Mouse (Mus musculus): ENCODE measurements around the gene Zfp385c.
A peak's percentile ranks its signal among the peaks of the same experiment; 100 is the strongest.

The Zfp385c gene

GRCm38 (mm10) chr11:100718462-100718861 is 26.2 kb upstream of the Zfp385c start:
- no peak for DNase-seq (ENCODE audit: low read depth, low spot score)

DNA sequence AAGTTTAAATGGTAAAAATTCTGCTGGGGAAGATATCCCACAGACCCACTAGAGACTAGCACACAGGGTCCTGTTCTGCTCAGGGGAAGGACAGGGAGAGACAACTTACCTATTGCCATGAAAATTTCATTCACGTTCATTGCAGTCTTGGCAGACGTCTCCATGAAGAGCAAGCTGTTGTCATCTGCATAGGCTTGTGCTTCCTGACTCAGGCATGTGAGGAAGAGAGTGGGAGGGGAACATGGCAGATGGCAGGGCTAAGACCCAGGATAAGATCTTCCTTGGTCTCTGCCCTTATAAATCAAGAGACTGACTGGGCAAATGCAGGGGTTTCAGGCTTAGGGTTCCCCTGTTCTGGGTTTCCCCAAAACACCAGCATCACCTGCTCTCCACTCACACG is 24.4 kb upstream of the Zfp385c start:
- DNase-seq (ENCODE audit: low read depth, low spot score), result no peak

GRCm38 (mm10) chr11:100714948-100715347 is 22.7 kb upstream of the Zfp385c start:
- DNase-seq (ENCODE audit: low read depth, low spot score), result no peak

DNA sequence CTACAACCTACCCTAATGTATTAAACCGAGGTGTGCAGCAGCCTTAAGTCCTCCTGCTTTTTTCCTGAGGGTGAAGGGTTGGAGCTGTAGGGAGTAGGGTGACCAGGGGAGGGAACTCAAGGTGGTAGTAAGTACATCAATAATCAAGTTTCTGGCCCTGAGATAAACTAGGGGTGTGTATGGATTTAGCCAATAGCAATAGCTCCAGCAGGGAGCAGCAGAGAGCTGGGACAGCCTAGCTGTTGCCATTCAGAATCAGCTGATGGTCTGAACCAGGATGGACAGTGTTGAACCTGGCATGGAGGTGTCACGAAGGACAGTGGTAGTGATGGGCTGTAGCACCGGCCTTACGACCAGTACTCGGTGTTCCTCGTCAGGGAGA is 22.3 kb upstream of the Zfp385c start:
- DNase-seq (ENCODE audit: low read depth, low spot score), result no peak

GRCm38 (mm10) chr11:100713735-100714533 is 21.7 kb upstream of the Zfp385c start, which contains the start of gene Hspb9:
Hspb9 (plus strand) TSS chr11:100713850.
- DNase-seq (ENCODE audit: low read depth, low spot score), result no peak

DNA sequence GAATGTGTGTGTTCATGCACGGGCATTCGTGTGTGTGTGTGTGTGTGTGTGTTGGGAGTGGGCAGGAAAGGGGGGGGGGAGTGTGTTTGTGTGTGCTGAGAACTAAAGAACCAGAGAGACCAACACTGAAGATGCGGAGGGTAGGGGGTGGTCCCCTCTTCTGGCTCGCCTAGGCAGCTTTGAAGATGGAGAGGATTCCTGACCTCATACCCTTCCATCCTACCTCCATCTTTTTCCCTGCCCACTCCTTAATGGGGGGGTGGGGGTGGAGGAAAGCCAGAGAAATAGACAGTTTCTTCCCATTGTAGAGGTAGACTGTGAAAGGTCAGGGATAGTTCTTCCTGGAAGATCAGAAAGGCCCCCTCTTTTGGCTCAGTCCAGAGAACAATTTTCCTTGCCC is 20.9 kb upstream of the Zfp385c start:
- DNase-seq (ENCODE audit: low read depth, low spot score), result no peak

DNA sequence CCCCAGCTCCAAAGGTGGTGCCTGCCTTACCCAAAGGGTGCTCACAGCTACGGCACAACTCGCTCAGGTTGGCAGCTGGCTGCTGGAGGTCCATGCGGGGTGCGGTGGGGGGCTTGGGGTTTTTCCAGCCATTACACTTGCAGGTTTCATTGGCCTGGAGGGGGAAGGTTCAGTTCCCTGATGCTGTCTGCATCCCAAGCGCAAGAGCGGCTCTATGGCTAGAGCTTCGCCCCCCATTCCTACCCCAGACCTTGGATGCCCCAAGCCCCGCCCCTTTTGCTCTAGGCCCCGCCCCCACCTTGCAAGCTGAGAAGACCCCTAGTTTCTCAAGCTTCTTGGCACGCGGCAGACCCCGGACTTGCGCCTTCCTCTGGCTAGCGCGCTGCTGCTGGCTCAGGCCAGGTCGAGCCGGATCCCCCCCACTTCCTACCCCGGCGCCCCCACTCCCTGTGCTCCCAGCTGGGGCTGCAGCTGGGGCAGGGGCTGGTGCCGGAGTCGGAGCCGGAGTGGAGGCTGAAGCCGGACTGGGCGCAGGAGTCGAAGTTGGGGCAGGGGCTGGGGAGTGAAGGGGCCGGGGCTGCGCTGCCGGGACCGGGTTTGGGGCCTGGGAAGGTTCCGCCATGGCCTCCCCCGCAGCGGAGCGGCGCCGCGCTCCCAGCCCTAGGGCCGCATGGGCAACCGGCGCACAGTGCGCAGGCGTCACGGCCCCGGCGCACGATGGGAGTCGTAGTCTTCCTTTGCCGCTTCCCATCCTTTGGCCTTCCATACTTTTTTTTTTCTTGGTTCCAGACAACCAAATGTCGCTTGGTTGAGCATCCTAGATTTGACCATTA is 19.7 kb upstream of the Zfp385c start, which contains the start of gene Kat2a:
TSS of gene Kat2a (minus strand) at position 683 of the 833 bp plus-strand sequence.
- DNase-seq (ENCODE audit: low read depth, low spot score), result peak; percentile 76

DNA sequence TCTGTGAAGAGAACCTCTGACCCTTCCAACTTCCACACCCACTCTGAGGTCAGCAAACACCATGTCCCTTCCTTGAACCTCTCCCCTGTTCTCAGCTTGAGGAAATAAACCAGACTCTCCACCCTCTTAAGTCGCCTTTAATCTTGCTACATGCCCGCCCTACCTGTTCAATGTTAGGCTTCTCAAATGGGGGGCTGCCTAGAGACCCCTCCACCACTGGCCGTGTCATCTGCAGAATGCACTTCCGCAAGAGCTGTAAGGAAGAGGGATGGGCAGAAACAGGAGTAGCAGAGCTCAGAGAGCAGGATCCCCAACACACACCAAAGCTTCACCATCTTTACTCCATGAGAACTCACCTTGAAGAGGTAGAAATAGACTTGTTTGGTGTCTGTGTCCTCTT is 18.7 kb upstream of the Zfp385c start:
- no peak for DNase-seq (ENCODE audit: low read depth, low spot score)

DNA sequence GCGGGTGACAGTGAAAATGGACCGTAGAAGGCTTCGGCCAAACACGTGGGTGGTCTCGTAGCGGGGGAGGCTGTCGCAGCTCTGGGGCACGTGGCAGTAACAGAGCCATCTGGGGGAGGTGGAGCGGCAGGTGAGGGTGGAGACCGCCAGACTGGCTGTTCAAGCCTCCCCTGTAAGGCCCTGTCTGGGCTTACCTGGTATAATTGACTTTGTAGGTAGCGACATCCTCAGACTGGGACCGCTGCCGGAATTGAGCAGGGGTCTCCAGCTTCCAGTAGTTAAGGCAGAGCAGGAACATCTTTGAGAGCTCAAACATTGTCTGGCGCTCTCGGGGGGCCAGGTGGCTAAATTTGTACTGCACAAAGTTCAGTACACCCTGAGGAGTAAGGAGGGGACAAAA is 18.3 kb upstream of the Zfp385c start:
- no peak for DNase-seq (ENCODE audit: low read depth, low spot score)

GRCm38 (mm10) chr11:100709201-100709810 is 17.1 kb upstream of the Zfp385c start:
- no peak for DNase-seq (ENCODE audit: low read depth, low spot score)

DNA sequence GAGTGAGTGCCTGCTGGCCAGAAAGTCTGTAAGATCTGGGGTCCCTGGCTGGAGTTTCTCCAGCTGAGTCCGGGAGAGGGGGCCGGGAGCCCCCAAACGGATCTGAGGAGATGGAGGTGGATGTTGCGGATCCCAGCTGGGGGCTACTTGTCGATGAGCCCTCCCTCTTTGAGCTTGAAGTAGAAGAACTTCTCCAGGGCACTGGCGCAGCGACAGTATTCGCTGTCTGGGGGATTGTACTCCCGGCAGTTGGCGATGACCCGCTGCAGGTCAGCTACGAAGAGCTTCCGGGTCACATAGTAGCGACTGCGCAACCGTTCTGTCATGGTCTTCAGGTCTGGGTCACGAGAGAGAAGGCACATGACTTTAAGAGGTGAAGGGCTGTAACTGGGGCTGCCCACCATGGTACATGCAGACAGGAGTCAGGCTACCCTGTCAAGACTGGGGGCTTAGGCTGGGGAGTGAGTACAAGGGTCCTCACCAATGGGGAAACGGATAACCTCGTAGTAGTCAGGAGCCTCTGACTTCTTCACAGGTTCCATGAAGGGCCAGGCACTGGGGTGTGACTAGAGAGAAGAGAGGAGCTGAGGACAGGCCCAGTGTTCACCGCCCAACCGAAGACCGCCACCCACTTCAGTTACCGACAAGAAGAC is 13.0 kb upstream of the Zfp385c start:
- DNase-seq (ENCODE audit: low read depth, low spot score), result no peak

DNA sequence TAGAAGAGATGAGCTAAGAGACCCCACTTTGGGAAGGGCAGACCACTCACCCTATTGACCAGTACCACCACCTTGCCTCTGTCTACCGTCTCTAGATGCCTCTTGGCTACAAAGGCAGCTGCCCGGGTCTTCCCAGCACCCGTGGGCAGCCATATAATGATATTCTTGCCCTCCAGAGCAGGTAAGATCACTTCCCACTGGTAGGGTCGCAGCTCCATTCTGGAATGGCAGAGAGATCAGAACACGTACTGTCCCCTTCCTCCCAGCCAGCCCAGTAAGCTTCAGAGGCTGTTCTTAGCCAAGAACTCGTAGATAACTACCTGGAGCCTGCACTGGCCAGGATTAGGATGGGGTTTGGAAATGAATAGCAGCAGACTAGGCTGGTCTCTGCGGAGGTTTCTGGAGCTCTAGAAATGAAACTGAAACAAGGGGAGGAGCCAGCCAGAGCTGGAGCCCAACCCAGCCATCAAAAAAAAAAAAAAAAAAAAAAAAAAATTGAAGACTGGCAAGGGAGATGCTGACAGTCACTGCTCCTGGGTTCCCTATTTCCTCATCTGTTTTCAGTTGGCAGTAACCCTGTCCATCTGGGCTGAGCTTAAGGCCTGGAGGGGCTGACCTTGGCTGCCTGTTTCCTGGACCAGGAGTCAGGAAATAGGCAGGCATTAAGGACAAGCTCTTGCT is 11.7 kb upstream of the Zfp385c start, which contains the start of gene Dhx58:
TSS of gene Dhx58 (minus strand) at position 421 of the 681 bp plus-strand sequence.
- no peak for DNase-seq (ENCODE audit: low read depth, low spot score)

DNA sequence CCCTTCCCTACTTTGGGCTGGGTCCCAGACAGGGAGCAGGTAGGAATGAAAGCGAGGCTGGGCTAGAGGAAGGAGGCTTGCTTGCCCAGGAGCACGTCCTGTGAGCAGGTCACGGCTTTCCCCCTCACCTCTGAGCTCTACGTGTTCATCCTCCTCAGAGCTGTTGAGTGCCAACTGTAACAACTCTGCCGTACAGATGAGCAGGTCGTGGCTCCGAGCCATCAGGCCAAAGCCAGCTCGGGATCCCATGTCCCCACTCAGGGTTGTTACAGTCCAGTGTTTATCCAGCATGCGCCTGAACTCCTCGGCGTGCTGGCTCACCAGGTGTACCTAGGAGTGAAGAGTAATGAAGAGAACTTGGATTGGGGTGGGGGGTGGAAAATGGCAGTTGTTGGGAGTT is 11.1 kb upstream of the Zfp385c start:
- no peak for DNase-seq (ENCODE audit: low read depth, low spot score)

GRCm38 (mm10) chr11:100702906-100703305 is 10.7 kb upstream of the Zfp385c start:
- no peak for DNase-seq (ENCODE audit: low read depth, low spot score)

DNA sequence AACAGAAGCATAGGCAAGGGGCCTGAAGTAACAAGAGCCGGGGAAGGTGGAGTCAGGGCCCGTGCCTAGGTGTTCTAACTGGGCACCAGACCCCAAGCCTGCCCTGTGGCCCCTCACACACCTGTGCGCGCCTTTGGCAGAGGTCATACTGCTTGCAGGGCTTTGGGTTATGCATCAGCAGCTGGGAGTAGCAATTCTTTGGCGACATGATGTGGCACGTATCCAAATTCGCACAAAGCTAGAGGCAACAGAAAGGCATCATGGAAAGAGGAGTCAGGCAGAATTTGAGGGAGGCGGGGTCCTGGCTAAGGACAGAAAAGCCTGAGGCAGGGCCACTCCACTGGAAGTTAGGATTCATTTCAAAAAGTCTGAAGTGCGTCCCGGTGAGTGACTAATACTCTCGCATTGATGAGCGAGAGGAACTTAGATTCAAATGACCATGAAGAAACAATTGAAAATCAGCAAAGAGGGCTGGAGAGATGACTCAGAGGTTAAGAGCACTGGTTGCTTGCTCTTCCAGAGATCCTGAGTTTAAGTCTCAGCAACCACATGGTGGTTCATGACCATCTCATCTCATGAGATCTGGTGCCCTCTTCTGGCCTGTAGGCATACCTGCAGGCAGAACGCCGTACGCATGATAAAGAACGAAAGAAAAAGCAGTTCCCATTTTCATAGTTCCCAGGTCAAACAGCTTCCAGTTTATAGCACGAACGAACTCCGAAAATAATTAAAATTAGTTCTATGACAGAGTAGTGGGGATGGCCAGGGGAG is 10.0 kb upstream of the Zfp385c start:
- DNase-seq (ENCODE audit: low read depth, low spot score), result no peak

GRCm38 (mm10) chr11:100701301-100701700 is 9.0 kb upstream of the Zfp385c start:
- DNase-seq (ENCODE audit: low read depth, low spot score), result no peak

- DNase-seq (ENCODE audit: low read depth, low spot score), result no peak
Observed at GRCm38 (mm10) chr11:100700710-100701109, 8.5 kb upstream of the Zfp385c start.

DNA sequence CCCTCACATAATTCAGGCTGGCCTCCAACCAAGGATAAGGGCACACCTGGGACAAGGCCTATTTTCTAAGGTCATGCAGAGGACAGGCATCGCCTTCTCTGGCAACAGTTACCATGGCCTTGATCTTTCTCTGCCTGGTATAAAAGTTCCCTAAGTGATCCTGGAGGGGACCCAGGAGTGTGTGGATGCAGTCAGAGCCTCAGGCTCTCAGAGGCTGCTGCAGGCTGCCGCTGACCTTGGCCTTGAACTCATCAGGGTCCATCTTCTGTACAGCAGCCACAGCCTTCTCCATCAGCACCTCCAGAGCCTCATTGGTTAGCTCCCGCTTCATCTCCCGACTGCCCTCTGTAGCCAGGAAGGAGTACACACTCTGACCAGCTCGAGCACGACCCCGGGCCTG is 5.7 kb upstream of the Zfp385c start:
- DNase-seq (ENCODE audit: low read depth, low spot score), result no peak

- no peak for DNase-seq (ENCODE audit: low read depth, low spot score)
Observed at GRCm38 (mm10) chr11:100694926-100695325, 2.7 kb upstream of the Zfp385c start.

DNA sequence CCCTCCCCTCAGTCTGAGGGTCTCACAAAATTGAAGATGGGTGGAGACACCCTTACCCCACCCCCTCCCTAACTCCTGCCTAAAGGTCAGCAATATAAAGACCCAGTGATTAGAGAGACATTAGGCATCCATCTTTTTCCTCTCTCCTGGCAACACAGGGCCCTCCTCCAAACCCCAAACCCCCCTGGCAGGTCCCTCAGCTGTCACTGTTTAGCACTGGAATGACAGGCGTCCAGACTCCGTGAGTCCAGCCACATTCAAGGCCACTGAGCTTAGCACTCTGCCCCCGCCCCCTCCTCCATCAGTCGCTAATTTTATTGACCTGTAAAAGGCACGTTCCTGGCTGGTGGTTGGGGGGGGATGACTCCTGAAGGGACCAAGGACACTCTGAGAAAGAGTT is 899 bp upstream of the Zfp385c start:
- DNase-seq (ENCODE audit: low read depth, low spot score), result no peak

Data from telencephalon, adult 2 months (tissue).